Mouse (Mus musculus) ES-Bruce4 (cell line): ENCODE data around the gene Psme2.

Experiments used
- CTCF ChIP-seq: IDR thresholded peaks from one replicate; pipeline ENCODE4 v1.8.1; 2011; ENCODE audit warnings: low read depth, low read length
- EP300 ChIP-seq: IDR thresholded peaks from 2 replicates; pipeline ENCODE4 v1.6.1; 2011; ENCODE audit warnings: low read depth, low read length; ENCODE audit not compliant: insufficient read depth
- POLR2A ChIP-seq: IDR thresholded peaks from one replicate; pipeline ENCODE4 v1.8.1; 2011; ENCODE audit warnings: low read length; ENCODE audit not compliant: insufficient read depth

GRCm38 (mm10) chr14:55629312-55629711 lies 38.4 kb upstream of the Psme2 start:
- TF ChIP-seq POLR2A: no peak
- TF ChIP-seq CTCF: peak; percentile 88
- no peak for TF ChIP-seq EP300
